ENCODE assay signal across 25 mouse cellular contexts in the genomic region with DNA sequence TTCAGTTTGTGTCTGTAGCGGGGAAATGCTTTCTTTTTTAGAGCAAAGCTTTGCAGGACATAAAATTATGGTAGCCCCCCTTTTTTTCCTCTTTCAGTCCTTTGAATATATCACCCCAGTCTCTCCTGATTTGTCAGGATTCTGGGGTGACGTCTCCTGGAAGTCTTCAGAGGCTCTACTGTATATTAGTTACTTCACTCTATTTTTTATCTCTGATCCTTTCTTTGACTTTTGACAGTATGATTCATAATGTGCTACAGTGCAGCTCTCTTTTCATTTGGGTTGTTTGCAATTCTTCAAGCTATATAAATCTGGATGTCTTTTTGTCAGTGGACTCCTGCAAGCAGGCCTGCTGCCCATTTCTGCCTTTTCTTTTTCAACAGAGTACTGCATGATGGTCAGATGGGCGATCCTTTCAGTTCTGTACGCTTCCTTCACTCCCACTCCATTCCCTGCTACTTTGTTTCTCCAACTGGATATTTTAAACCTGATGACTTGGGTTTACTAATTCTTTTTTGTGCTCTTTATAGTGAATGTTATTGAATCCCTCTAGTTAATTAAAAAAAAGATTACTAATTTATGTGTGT. TPM values are rescaled to one million over a fixed set of nuclear protein-coding genes. Genes with fewer than 3 reads are reported as not detected.
A peak's percentile ranks its signal among the peaks of the same experiment; 100 is the strongest.
DNase-seq lines count a peak whose midpoint lies in the region; ATAC-seq and TF ChIP-seq lines count a peak whose summit lies in the region.
"Had no signal": no experiment of that assay in that cellular context is flagged by ENCODE, and none has a peak within 500 bp of the region (broad histone marks: within the 10 kb centered on the region; RNA-seq: fewer than 3 reads in every experiment).

No protein-coding gene starts in this region.

- peak; percentile 59; the same call in 1 of the 2 replicates for ATAC-seq in frontal cortex, adult (ENCODE audit: low TSS enrichment)
- ATAC-seq in kidney, postnatal 0 days (replicated peaks; ENCODE audit: low FRiP score, low read depth): no peak
- no peak for ATAC-seq in kidney, embryonic 16.5 days (ENCODE audit: low FRiP score, low TSS enrichment)
- ATAC-seq in lung, embryonic 16.5 days (ENCODE audit: low read depth): peak; percentile 64; the same call in 1 of the 2 replicates
- ATAC-seq: activated CD4-positive, CD25-positive, alpha-beta regulatory T cell, adult 4 months; forebrain, embryonic 16.5 days; hindbrain, postnatal 0 days; intestine, embryonic 15.5 days had no signal

- no peak overlapping the region for H3K9ac ChIP-seq in kidney, postnatal 0 days (ENCODE audit: low read depth, low read length)
- no peak overlapping the region for H3K9ac ChIP-seq in kidney, embryonic 16.5 days (replicated peaks; ENCODE audit: low read length)
- no peak overlapping the region for H3K9ac ChIP-seq in lung, embryonic 16.5 days (ENCODE audit: low read length)
- H3K9ac ChIP-seq: hindbrain, embryonic 12.5 days; intestine, embryonic 15.5 days; limb, embryonic 13.5 days; midbrain, embryonic 12.5 days had no signal

- TF ChIP-seq CTCF in kidney, postnatal 0 days (IDR thresholded peaks at IDR 0.05; ENCODE audit: low read depth): no peak

- H3K4me3 ChIP-seq in kidney, postnatal 0 days (replicated peaks; ENCODE audit: low read depth, low read length): no peak overlapping the region
- no peak overlapping the region for H3K4me3 ChIP-seq in kidney, embryonic 16.5 days (ENCODE audit: low read length)
- H3K4me3 ChIP-seq in lung, embryonic 16.5 days (ENCODE audit: low read length): no peak overlapping the region
- H3K4me3 ChIP-seq: erythroblast, embryonic 14.5 days; hindbrain, embryonic 12.5 days; intestine, embryonic 15.5 days; limb, embryonic 13.5 days; midbrain, embryonic 12.5 days had no signal

- DNase-seq in frontal cortex, adult 2 months (ENCODE audit: extremely low spot score in 1 of 2, low spot score in 1 of 2): no peak
- peak; percentile 10 for DNase-seq in kidney, postnatal 0 days (ENCODE audit: low spot score)
- no peak for DNase-seq in lung, postnatal 4 days
- peak; percentile 16 for DNase-seq in brain, adult 2 months (ENCODE audit: low read depth, low spot score)
- DNase-seq: adrenal gland, adult 2 months; adrenal gland, postnatal 36 days; cerebellum, adult 2 months; cerebellum, postnatal 14 days; gastrocnemius, postnatal 10 days; kidney, adult 2 months; kidney, postnatal 10 days; right cerebral cortex, postnatal 4 days had no signal

- no peaks in the 10 kb centered on the region for H3K27me3 ChIP-seq in kidney, postnatal 0 days (ENCODE audit: insufficient read depth, low read length)
- H3K27me3 ChIP-seq in kidney, embryonic 16.5 days (ENCODE audit: insufficient read depth, low read length): no peaks in the 10 kb centered on the region
- H3K27me3 ChIP-seq in lung, embryonic 16.5 days (ENCODE audit: control insufficient read depth, insufficient read depth, low read depth, low read length): no peaks in the 10 kb centered on the region
- H3K27me3 ChIP-seq: CH12.LX; hindbrain, embryonic 12.5 days; intestine, embryonic 15.5 days; limb, embryonic 13.5 days; midbrain, embryonic 12.5 days had no signal

- 67% methylated on average over 4 of the region's 4 CpGs for WGBS in kidney, postnatal 0 days
- 67% methylated on average over 4 of the region's 4 CpGs for WGBS in kidney, embryonic 16.5 days
- 46% methylated on average over 4 of the region's 4 CpGs for WGBS in lung, embryonic 16.5 days

- H3K27ac ChIP-seq in kidney, postnatal 0 days: no peak overlapping the region
- no peak overlapping the region for H3K27ac ChIP-seq in kidney, embryonic 16.5 days (ENCODE audit: low read length)
- H3K27ac ChIP-seq in lung, embryonic 16.5 days (ENCODE audit: low read length): no peak overlapping the region
- H3K27ac ChIP-seq: hindbrain, embryonic 12.5 days; hindbrain, postnatal 0 days; intestine, embryonic 15.5 days; limb, embryonic 13.5 days; midbrain, embryonic 12.5 days had no signal

- 0 out of 2 replicates have a peak, but pooled peaks cover 10% of the 10 kb centered on the region for H3K36me3 ChIP-seq in kidney, postnatal 0 days (ENCODE audit: insufficient read depth, low read length)
- H3K36me3 ChIP-seq in kidney, embryonic 16.5 days (ENCODE audit: insufficient read depth, low read length): no peaks in the 10 kb centered on the region
- no peaks in the 10 kb centered on the region for H3K36me3 ChIP-seq in lung, embryonic 16.5 days (ENCODE audit: control insufficient read depth, insufficient read depth, low read length)
- H3K36me3 ChIP-seq: intestine, embryonic 15.5 days; midbrain, embryonic 12.5 days had no signal

- H3K4me1 ChIP-seq in kidney, postnatal 0 days (replicated peaks; ENCODE audit: insufficient read depth, low read length): no peaks in the 10 kb centered on the region
- H3K4me1 ChIP-seq in kidney, embryonic 16.5 days (ENCODE audit: insufficient read depth, low read length): no peaks in the 10 kb centered on the region
- H3K4me1 ChIP-seq in lung, embryonic 16.5 days (replicated peaks; ENCODE audit: control insufficient read depth, insufficient read depth, low read length): 0 out of 2 replicates have a peak, but pooled peaks cover 2% of the 10 kb centered on the region
- H3K4me1 ChIP-seq: hindbrain, embryonic 12.5 days; intestine, embryonic 15.5 days; limb, embryonic 13.5 days; midbrain, embryonic 12.5 days had no signal

- H3K9me3 ChIP-seq in kidney, postnatal 0 days (replicated peaks; ENCODE audit: low read length): no peaks in the 10 kb centered on the region
- no peaks in the 10 kb centered on the region for H3K9me3 ChIP-seq in kidney, embryonic 16.5 days (ENCODE audit: low read length)
- H3K9me3 ChIP-seq in lung, embryonic 16.5 days (ENCODE audit: control insufficient read depth, low read length): no peaks in the 10 kb centered on the region
- H3K9me3 ChIP-seq: hindbrain, embryonic 12.5 days; intestine, embryonic 15.5 days; limb, embryonic 13.5 days; midbrain, embryonic 12.5 days had no signal

- no peak overlapping the region for H3K4me2 ChIP-seq in kidney, postnatal 0 days (ENCODE audit: low read length)
- H3K4me2 ChIP-seq in kidney, embryonic 16.5 days (replicated peaks; ENCODE audit: low read depth, low read length): no peak overlapping the region
- H3K4me2 ChIP-seq in lung, embryonic 16.5 days (ENCODE audit: low read depth, low read length): no peak overlapping the region
- H3K4me2 ChIP-seq: hindbrain, embryonic 12.5 days; intestine, embryonic 15.5 days; limb, embryonic 13.5 days; liver, embryonic 11.5 days; midbrain, embryonic 12.5 days had no signal

RNA-seq across cellular contexts. Expression of a gene that starts 39.8 kb away (rescaled TPM):
- polyA plus RNA-seq in frontal cortex, adult 2 months (2012; rRNA removed): 5.9 and 7.4 TPM in 2 replicates
- 8.8 and 10.7 TPM in 2 replicates for polyA plus RNA-seq in kidney, postnatal 0 days (2015; fragmentation: Nextera tagmentation; extraction: Ambion mirVana)
- polyA plus RNA-seq in kidney, embryonic 16.5 days (2015; fragmentation: Nextera tagmentation; extraction: Ambion mirVana): 10.0 and 10.4 TPM in 2 replicates
- 15.4 and 19.2 TPM in 2 replicates for polyA plus RNA-seq in lung, embryonic 16.5 days (2015; fragmentation: Nextera tagmentation; extraction: Ambion mirVana)
- polyA plus RNA-seq: erythroblast, embryonic 14.5 days had no signal

Comparison
In these comparisons a context has a peak if more than half of its experiments do, and no peak if none do; other contexts are left out.
1. ATAC-seq: peak in frontal cortex, adult (single experiment) and lung, embryonic 16.5 days (single experiment); none in kidney, postnatal 0 days (single experiment) and kidney, embryonic 16.5 days (single experiment).
2. DNase-seq: peak in kidney, postnatal 0 days (single experiment) and brain, adult 2 months (single experiment); none in frontal cortex, adult 2 months (0 of 2) and lung, postnatal 4 days (0 of 2).